Mouse (Mus musculus) kidney, embryonic 16.5 days (tissue): ENCODE measurements around the gene Zbtb40. TPM values are rescaled to one million over a fixed set of nuclear protein-coding genes. Genes with fewer than 3 reads are reported as not detected.

ENCODE experiments used
- ATAC-seq: fragments of 200-750 bp; cut with Nextera tagmentation; 2 replicates; pipeline ENCODE4 v1.8.0; 2017; ENCODE audit warnings: moderate TSS enrichment; ENCODE audit not compliant: low FRiP score, low TSS enrichment
- H3K27ac ChIP-seq: fragments of 300-500 bp; sonication (generic); 2 replicates; pipeline ENCODE4 v1.5.1; 2014; ENCODE audit warnings: low read length
- H3K27me3 ChIP-seq: fragments of 300-500 bp; sonication (generic); 2 replicates; pipeline ENCODE4 v1.6.1; 2014; ENCODE audit warnings: low read length, control low read depth, mixed read lengths; ENCODE audit not compliant: insufficient read depth
- H3K36me3 ChIP-seq: fragments of 300-500 bp; sonication (generic); 2 replicates; pipeline ENCODE4 v1.6.1; 2014; ENCODE audit warnings: low read length, control low read depth, mixed read lengths; ENCODE audit not compliant: insufficient read depth
- H3K4me1 ChIP-seq: fragments of 300-500 bp; sonication (generic); 2 replicates; pipeline ENCODE4 v1.6.1; 2014; ENCODE audit warnings: low read length, control low read depth, mixed read lengths; ENCODE audit not compliant: insufficient read depth
- H3K4me2 ChIP-seq: fragments of 300-500 bp; sonication (generic); replicated peaks from 2 replicates; pipeline ENCODE4 v1.6.1; 2014; ENCODE audit warnings: low read depth, low read length
- H3K4me3 ChIP-seq: fragments of 300-500 bp; sonication (generic); 2 replicates; pipeline ENCODE4 v1.5.1; 2014; ENCODE audit warnings: mild to moderate bottlenecking, low read length
- H3K9ac ChIP-seq: fragments of 300-500 bp; sonication (generic); replicated peaks from 2 replicates; pipeline ENCODE4 v1.6.1; 2014; ENCODE audit warnings: low read length
- H3K9me3 ChIP-seq: fragments of 300-500 bp; sonication (generic); 2 replicates; pipeline ENCODE4 v1.6.1; 2016; ENCODE audit warnings: low read length, control low read depth
- WGBS: fragments of 180-500 bp; shearing (Covaris S2); extraction: QIAGEN DNeasy Blood & Tissue Kit; methylation state at CpG from one replicate; pipeline ENCODE4 v1.1.7; 2014; 5-methylcytosine and 5-hydroxymethylcytosine counted together
- polyA plus RNA-seq: library from polyadenylated mRNA; unstranded; fragments of >200 nt; fragmentation: Nextera tagmentation; extraction: Ambion mirVana; gene quantifications from 2 replicates; pipeline ENCODE4 v1.2.1, GENCODE M21; 2015

Zbtb40 gene
- polyA plus RNA-seq, 1 experiment from 2014 or later: 4.9 TPM

DNA sequence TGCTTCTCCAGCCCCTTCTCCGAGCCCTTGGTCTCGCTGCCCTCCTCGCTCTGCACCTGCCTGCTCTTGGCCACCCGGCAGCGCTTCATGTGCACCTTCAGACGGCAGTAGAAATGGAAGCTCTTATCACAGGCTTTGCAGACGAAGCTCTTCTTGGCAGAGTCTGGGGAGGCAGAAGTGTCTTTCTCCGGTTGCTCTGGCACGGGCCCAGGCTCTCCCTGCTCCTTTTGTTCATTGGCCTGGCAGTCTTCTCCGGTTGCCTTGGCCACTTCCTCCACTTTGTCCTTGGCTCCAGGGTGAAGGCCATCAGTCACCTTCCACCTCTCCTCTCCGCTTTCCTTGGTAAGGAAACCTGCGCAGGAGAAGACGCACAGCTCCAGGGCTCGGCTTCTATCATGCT, 53.2 kb downstream of the Zbtb40 start:
- 94% methylated on average over 14 of the region's 14 CpGs for WGBS
- no peaks in the 10 kb centered on the region for H3K9me3 ChIP-seq
- no peak overlapping the region for H3K4me3 ChIP-seq
- no peaks in the 10 kb centered on the region for H3K27me3 ChIP-seq
- ATAC-seq: no peak
- no peak overlapping the region for H3K4me2 ChIP-seq
- H3K9ac ChIP-seq: no peak overlapping the region
- no peak overlapping the region for H3K27ac ChIP-seq
- peaks cover 28% of the 10 kb centered on the region for H3K36me3 ChIP-seq
- H3K4me1 ChIP-seq: no peaks in the 10 kb centered on the region

DNA sequence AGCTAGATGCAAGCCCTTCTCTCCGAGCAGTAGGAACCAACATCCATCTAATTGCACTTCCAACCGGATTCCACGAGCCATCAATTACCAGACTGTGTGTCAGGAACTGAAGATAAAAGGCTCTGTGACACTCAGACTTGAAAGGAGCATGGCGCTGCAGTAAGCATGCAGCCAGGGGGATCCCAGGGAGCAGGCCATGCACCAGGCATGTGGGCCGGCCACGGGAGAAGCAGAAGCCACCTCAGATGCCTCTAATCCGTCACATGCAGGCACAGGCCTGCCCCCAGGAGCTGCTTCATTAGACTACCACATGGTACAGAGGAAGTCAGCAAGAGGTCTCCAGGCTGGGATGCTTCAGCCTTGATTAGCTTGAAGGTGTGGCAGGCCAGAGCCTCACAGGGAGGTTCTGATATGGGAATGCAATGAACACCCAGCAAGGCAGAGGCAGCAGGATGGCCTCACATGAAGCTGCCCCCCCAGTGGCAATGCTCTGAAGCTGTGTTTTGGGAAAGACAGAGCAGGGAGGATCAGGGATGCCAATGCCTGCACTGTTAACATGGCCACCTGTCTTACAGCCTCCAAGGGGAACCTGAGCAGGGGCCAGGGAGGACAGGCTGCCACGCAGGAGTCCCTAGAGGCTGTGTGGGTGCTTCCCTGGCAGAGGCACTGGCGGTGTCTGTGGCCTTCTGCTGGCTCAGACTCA, 66.5 kb downstream of the Zbtb40 start:
- Histone ChIP-seq H3K9ac (no peak overlapping the region), H3K36me3 (peaks cover 8% of the 10 kb centered on the region; the same call in 1 of the 2 replicates), H3K27me3 (no peaks in the 10 kb centered on the region), H3K4me3 (no peak overlapping the region), H3K4me2 (no peak overlapping the region), H3K27ac (no peak overlapping the region), H3K4me1 (no peaks in the 10 kb centered on the region), H3K9me3 (no peaks in the 10 kb centered on the region)
- no peak for ATAC-seq
- WGBS: 61% methylated on average over 9 of the region's 9 CpGs

DNA sequence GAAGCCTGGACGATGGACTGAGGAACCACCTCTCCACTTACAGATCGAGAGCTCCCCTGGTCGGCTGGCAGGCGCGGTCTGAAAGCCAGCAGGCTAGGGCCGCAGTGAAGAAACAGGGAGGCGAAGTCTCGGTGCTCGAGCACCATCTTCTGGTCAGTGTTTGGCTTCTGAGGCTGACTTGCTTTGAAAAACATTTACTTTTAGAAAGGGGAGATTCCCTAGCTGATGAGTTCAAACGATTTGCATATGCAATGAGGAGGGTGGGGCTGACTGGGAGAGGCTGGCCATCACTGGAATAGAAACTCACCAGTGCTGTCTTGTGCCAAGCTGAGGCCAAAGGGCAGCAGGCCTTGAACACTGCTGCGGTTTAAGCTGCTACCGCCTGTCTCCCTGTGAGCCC, 67.3 kb downstream of the Zbtb40 start:
- peaks cover 2% of the 10 kb centered on the region; the same call in 1 of the 2 replicates for H3K36me3 ChIP-seq
- no peaks in the 10 kb centered on the region for H3K9me3 ChIP-seq
- ATAC-seq: peak; percentile 82
- H3K27me3 ChIP-seq: no peaks in the 10 kb centered on the region
- no peak overlapping the region for H3K27ac ChIP-seq
- no peaks in the 10 kb centered on the region for H3K4me1 ChIP-seq
- H3K4me2 ChIP-seq: no peak overlapping the region
- WGBS: 7% methylated on average over 12 of the region's 12 CpGs
- H3K9ac ChIP-seq: no peak overlapping the region
- H3K4me3 ChIP-seq: no peak overlapping the region

DNA sequence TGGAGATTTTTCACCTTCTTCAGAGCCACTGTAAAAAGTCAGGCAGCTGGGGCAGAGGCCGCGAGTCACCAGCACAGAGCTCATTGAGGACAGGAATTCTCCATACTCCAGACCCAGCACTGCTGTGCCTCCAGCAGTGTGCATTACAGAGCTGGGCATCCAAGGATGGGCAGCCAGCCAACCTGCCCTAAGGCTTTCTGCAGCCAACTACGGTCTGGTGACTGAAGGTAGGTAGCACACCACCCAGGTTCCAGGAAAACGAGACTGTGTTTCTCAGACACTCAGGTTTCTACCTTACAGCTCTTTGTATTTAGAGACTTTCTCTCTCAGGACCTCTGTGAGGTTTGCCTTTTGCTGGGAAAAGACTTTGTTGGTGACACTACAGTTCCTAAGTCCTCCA, 67.7 kb downstream of the Zbtb40 start:
- H3K9me3 ChIP-seq: no peaks in the 10 kb centered on the region
- H3K4me1 ChIP-seq: no peaks in the 10 kb centered on the region
- 0 out of 2 replicates have a peak, but pooled peaks cover 2% of the 10 kb centered on the region for H3K36me3 ChIP-seq
- WGBS: 70% methylated on average over 4 of the region's 4 CpGs
- H3K27me3 ChIP-seq: no peaks in the 10 kb centered on the region
- no peak overlapping the region for H3K9ac ChIP-seq
- no peak for ATAC-seq
- no peak overlapping the region for H3K27ac ChIP-seq
- no peak overlapping the region for H3K4me2 ChIP-seq
- H3K4me3 ChIP-seq: no peak overlapping the region

DNA sequence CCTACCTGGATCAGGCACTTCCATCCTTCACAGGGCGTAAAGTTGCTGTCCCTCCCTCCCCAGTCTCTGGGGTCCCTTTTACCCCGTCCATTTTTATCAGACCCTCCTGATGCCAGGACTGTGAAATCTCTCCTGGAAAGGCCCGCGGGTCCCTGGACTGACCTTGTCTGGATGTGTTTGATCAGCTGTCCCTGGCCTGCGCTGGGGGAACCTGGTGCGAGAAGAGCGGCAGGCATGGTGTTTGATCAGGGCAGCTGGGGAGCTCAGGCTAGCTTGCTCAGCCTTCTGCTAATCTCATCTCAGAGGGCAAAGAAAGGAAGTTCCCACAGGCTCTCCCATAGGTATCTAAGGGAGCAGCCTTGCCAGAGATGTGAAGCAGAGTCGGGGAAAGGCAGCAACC, 71.4 kb downstream of the Zbtb40 start:
- no peak overlapping the region for H3K4me2 ChIP-seq
- ATAC-seq: no peak
- H3K27me3 ChIP-seq: no peaks in the 10 kb centered on the region
- H3K9me3 ChIP-seq: no peaks in the 10 kb centered on the region
- H3K27ac ChIP-seq: no peak overlapping the region
- H3K4me3 ChIP-seq: no peak overlapping the region
- H3K9ac ChIP-seq: no peak overlapping the region
- WGBS: 66% methylated on average over 8 of the region's 8 CpGs
- H3K4me1 ChIP-seq: no peaks in the 10 kb centered on the region
- H3K36me3 ChIP-seq: no peaks in the 10 kb centered on the region

DNA sequence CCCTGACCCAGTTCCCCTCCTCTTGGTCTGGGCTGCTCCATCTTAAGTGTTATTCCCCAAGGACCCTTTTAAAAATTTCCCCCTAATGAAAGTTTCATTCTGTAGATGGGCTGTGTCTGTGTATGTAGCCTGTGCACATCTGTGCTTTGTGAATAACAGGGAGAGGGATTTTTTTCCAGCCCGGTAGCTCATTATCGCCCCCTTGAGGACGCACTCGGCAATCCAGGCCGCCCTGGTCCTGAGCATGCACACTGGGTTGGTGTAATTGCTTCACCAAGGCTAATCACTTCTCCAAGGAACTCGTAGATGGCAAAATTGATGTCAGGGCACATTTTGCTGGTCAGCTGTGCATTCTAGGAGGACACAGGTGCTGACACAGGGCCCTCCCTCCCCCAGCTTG, 77.7 kb downstream of the Zbtb40 start:
- H3K27me3 ChIP-seq: peaks cover 40% of the 10 kb centered on the region
- ATAC-seq: no peak
- 8% methylated on average over 6 of the region's 6 CpGs for WGBS

DNA sequence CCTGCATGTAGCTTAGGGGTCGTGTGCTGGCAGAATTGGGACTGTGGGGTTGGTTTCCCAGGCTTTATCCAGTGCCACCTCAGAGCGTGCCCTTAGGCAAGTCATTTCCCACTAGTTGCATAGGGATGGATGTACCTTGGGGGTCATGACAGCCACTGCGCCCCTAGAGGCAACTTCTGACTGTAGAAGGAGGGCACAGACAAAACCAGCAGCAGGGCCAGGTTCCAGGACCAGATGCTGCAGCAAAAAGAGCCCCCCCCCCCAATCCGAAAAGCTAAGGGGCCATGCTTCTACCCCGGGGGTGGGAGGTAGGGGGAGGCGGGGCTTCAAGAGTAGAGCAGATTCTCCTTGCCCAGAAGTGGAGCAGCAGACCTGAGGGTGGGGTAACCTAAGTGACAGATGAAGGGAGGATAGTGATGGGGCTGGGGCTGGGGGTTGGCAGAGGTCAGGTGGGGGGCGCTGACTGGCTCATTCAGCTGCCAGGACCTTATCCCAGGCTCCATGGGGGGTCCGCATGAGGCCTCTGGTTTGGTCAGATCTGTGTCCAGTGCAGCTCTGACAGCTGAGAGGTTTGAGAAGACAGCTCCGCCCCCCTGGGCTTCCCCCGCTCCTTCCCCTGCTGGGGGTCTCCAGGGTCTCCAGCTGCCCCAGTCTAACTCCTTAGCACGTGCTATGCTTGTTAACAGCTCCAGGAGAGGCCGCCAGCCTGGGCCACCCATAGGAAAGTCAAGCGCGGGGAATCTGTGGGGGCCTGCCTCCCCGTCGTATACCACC, 78.9 kb downstream of the Zbtb40 start:
- Histone ChIP-seq H3K36me3 (no peaks in the 10 kb centered on the region), H3K4me2 (no peak overlapping the region), H3K4me1 (peaks cover 10% of the 10 kb centered on the region), H3K4me3 (no peak overlapping the region), H3K9ac (no peak overlapping the region), H3K27ac (no peak overlapping the region), H3K27me3 (peaks cover 51% of the 10 kb centered on the region), H3K9me3 (no peaks in the 10 kb centered on the region)
- no peak for ATAC-seq
- WGBS: 45% methylated on average over 16 of the region's 16 CpGs

More for the DNA sequence above, 77.7 kb downstream of the Zbtb40 start:
- Histone ChIP-seq H3K4me3 (no peak overlapping the region), H3K9ac (no peak overlapping the region), H3K36me3 (no peaks in the 10 kb centered on the region), H3K4me2 (no peak overlapping the region), H3K27ac (no peak overlapping the region), H3K4me1 (peaks cover 10% of the 10 kb centered on the region), H3K9me3 (no peaks in the 10 kb centered on the region)

DNA sequence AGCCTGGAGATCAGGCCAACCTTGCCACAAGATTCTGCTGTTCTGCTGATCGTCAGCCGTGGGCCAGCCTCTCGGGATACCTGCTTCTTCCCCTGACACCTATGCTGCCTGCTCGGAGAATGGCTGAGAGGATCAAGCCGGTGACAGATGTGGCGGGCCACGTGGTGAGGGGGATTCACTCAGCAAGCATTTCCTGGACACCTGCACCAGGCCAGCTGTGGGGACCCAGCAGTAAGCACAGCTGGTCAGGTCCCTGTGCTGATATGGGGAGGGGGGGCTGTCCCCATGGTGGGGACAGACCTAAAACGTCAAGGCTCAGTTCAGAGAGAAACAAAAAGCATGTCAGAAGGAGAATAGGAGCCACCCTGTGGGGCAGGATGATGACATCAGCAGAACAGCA, 79.5 kb downstream of the Zbtb40 start:
- no peak overlapping the region for H3K9ac ChIP-seq
- H3K4me2 ChIP-seq: no peak overlapping the region
- H3K27ac ChIP-seq: no peak overlapping the region
- no peak for ATAC-seq
- H3K9me3 ChIP-seq: no peaks in the 10 kb centered on the region
- H3K36me3 ChIP-seq: no peaks in the 10 kb centered on the region
- H3K27me3 ChIP-seq: peaks cover 57% of the 10 kb centered on the region
- H3K4me3 ChIP-seq: no peak overlapping the region
- peaks cover 10% of the 10 kb centered on the region for H3K4me1 ChIP-seq
- 62% methylated on average over 8 of the region's 8 CpGs for WGBS

DNA sequence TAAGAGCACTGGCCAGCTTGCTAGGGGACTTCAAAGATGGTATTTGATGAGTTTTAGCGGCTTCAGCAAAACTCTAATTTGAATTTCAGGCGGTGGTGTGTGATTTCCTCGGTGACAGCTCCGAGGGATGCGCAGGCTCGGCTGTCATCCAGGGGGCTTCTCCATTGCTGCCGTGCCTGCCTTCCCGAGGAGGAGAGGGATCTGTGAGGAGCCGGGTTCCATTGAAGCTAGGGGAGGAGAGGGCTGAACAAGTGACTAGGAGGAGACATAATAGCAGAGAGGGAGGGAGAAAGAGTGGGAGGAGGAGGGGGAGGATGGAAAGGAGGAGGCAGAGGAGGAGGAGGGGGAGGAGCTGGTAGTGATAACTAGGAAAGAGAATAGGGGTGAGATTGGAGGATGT, 81.1 kb downstream of the Zbtb40 start:
- no peak overlapping the region for H3K4me3 ChIP-seq
- no peak overlapping the region for H3K9ac ChIP-seq
- H3K36me3 ChIP-seq: no peaks in the 10 kb centered on the region
- H3K4me1 ChIP-seq: peaks cover 10% of the 10 kb centered on the region
- peaks cover 68% of the 10 kb centered on the region for H3K27me3 ChIP-seq
- 15% methylated on average over 9 of the region's 9 CpGs for WGBS
- H3K9me3 ChIP-seq: no peaks in the 10 kb centered on the region
- ATAC-seq: no peak
- H3K4me2 ChIP-seq: no peak overlapping the region
- H3K27ac ChIP-seq: no peak overlapping the region
